Mouse (Mus musculus): ENCODE measurements around the gene Zfp536. TPM values are rescaled to one million over a fixed set of nuclear protein-coding genes. Genes with fewer than 3 reads are reported as not detected.

Gene Zfp536
- polyA plus RNA-seq, 1 experiment from 2014 or later: not detected

- Histone ChIP-seq H3K36me3 (ENCODE audit: inconsistent target) (no peaks in the 10 kb centered on the region), H3K4me3 (ENCODE audit: inconsistent target) (no peak overlapping the region), H3K79me2 (ENCODE audit: inconsistent target) (no peaks in the 10 kb centered on the region), H3K27ac (no peak overlapping the region)
- 2% methylated on average over 55 of the region's 75 CpGs for whole genome bisulfite sequencing (ENCODE audit: missing documents)
Observed at GRCm38 (mm10) chr7:37771491-37772375, 1.7 kb downstream of the Zfp536 start.

- Histone ChIP-seq H3K79me2 (ENCODE audit: inconsistent target) (no peaks in the 10 kb centered on the region), H3K36me3 (ENCODE audit: inconsistent target) (no peaks in the 10 kb centered on the region), H3K27ac (no peak overlapping the region), H3K4me3 (ENCODE audit: inconsistent target) (no peak overlapping the region)
- under 1% methylated on average over 51 of the region's 57 CpGs for WGBS (ENCODE audit: missing documents)
Observed at GRCm38 (mm10) chr7:37770400-37771050, 2.9 kb downstream of the Zfp536 start.

GRCm38 (mm10) chr7:37769526-37770399, 3.7 kb downstream of the Zfp536 start:
- 5% methylated on average over 40 of the region's 53 CpGs for WGBS (ENCODE audit: missing documents)
- Histone ChIP-seq H3K4me3 (ENCODE audit: inconsistent target) (no peak overlapping the region), H3K27ac (no peak overlapping the region), H3K79me2 (ENCODE audit: inconsistent target) (no peaks in the 10 kb centered on the region), H3K36me3 (ENCODE audit: inconsistent target) (no peaks in the 10 kb centered on the region)

- H3K79me2 ChIP-seq (ENCODE audit: inconsistent target): no peaks in the 10 kb centered on the region
- H3K27ac ChIP-seq: no peak overlapping the region
- H3K36me3 ChIP-seq (ENCODE audit: inconsistent target): no peaks in the 10 kb centered on the region
- no peak overlapping the region for H3K4me3 ChIP-seq (ENCODE audit: inconsistent target)
- 2% methylated on average over 28 of the region's 28 CpGs for WGBS (ENCODE audit: missing documents)
Observed at GRCm38 (mm10) chr7:37769004-37769403, 4.4 kb downstream of the Zfp536 start.

GRCm38 (mm10) chr7:37768310-37768940, 5.0 kb downstream of the Zfp536 start:
- H3K79me2 ChIP-seq (ENCODE audit: inconsistent target): no peaks in the 10 kb centered on the region
- no peak overlapping the region for H3K4me3 ChIP-seq (ENCODE audit: inconsistent target)
- WGBS (ENCODE audit: missing documents): 17% methylated on average over 9 of the region's 10 CpGs
- no peak overlapping the region for H3K27ac ChIP-seq
- no peaks in the 10 kb centered on the region for H3K36me3 ChIP-seq (ENCODE audit: inconsistent target)

GRCm38 (mm10) chr7:37758886-37759285, 14.6 kb downstream of the Zfp536 start:
- H3K36me3 ChIP-seq (ENCODE audit: inconsistent target): no peaks in the 10 kb centered on the region
- WGBS (ENCODE audit: missing documents): 87% methylated on average over 5 of the region's 5 CpGs
- no peak overlapping the region for H3K27ac ChIP-seq
- no peaks in the 10 kb centered on the region for H3K79me2 ChIP-seq (ENCODE audit: inconsistent target)
- H3K4me3 ChIP-seq (ENCODE audit: inconsistent target): no peak overlapping the region

GRCm38 (mm10) chr7:37753024-37753423, 20.4 kb downstream of the Zfp536 start:
- H3K4me3 ChIP-seq (ENCODE audit: inconsistent target): no peak overlapping the region
- 63% methylated on average over 1 of the region's 1 CpGs for WGBS (ENCODE audit: missing documents)
- no peaks in the 10 kb centered on the region for H3K79me2 ChIP-seq (ENCODE audit: inconsistent target)
- H3K27ac ChIP-seq: no peak overlapping the region
- no peaks in the 10 kb centered on the region for H3K36me3 ChIP-seq (ENCODE audit: inconsistent target)

- H3K4me3 ChIP-seq (ENCODE audit: inconsistent target): no peak overlapping the region
- 73% methylated on average over 12 of the region's 13 CpGs for WGBS (ENCODE audit: missing documents)
- no peak overlapping the region for H3K27ac ChIP-seq
- H3K36me3 ChIP-seq (ENCODE audit: inconsistent target): no peaks in the 10 kb centered on the region
- H3K79me2 ChIP-seq (ENCODE audit: inconsistent target): no peaks in the 10 kb centered on the region
Observed at GRCm38 (mm10) chr7:37746133-37746761, 27.2 kb downstream of the Zfp536 start.

- Histone ChIP-seq H3K4me3 (ENCODE audit: inconsistent target) (no peak overlapping the region), H3K36me3 (ENCODE audit: inconsistent target) (no peaks in the 10 kb centered on the region), H3K79me2 (ENCODE audit: inconsistent target) (no peaks in the 10 kb centered on the region), H3K27ac (no peak overlapping the region)
- WGBS (ENCODE audit: missing documents): 88% methylated on average over 8 of the region's 8 CpGs
Observed at GRCm38 (mm10) chr7:37743350-37743749, 30.1 kb downstream of the Zfp536 start.

- no peaks in the 10 kb centered on the region for H3K79me2 ChIP-seq (ENCODE audit: inconsistent target)
- H3K36me3 ChIP-seq (ENCODE audit: inconsistent target): no peaks in the 10 kb centered on the region
- no peak overlapping the region for H3K27ac ChIP-seq
- no peak overlapping the region for H3K4me3 ChIP-seq (ENCODE audit: inconsistent target)
- 60% methylated on average over 7 of the region's 8 CpGs for WGBS (ENCODE audit: missing documents)
Observed at GRCm38 (mm10) chr7:37737191-37737590, 36.2 kb downstream of the Zfp536 start.

- no peak overlapping the region for H3K4me3 ChIP-seq (ENCODE audit: inconsistent target)
- WGBS (ENCODE audit: missing documents): 56% methylated on average over 4 of the region's 4 CpGs
- no peaks in the 10 kb centered on the region for H3K79me2 ChIP-seq (ENCODE audit: inconsistent target)
- H3K36me3 ChIP-seq (ENCODE audit: inconsistent target): no peaks in the 10 kb centered on the region
- no peak overlapping the region for H3K27ac ChIP-seq
Observed at GRCm38 (mm10) chr7:37736413-37736720, 37.1 kb downstream of the Zfp536 start.

GRCm38 (mm10) chr7:37735707-37736412, 37.6 kb downstream of the Zfp536 start:
- H3K79me2 ChIP-seq (ENCODE audit: inconsistent target): no peaks in the 10 kb centered on the region
- H3K36me3 ChIP-seq (ENCODE audit: inconsistent target): no peaks in the 10 kb centered on the region
- WGBS (ENCODE audit: missing documents): 72% methylated on average over 7 of the region's 7 CpGs
- H3K4me3 ChIP-seq (ENCODE audit: inconsistent target): no peak overlapping the region
- H3K27ac ChIP-seq: no peak overlapping the region

- no peak overlapping the region for H3K27ac ChIP-seq
- H3K79me2 ChIP-seq (ENCODE audit: inconsistent target): no peaks in the 10 kb centered on the region
- WGBS (ENCODE audit: missing documents): 84% methylated on average over 6 of the region's 6 CpGs
- no peak overlapping the region for H3K4me3 ChIP-seq (ENCODE audit: inconsistent target)
- H3K36me3 ChIP-seq (ENCODE audit: inconsistent target): no peaks in the 10 kb centered on the region
Observed at GRCm38 (mm10) chr7:37735101-37735500, 38.3 kb downstream of the Zfp536 start.
